Mouse (Mus musculus): ENCODE measurements around the gene Ssh1. TPM values are rescaled to one million over a fixed set of nuclear protein-coding genes. Genes with fewer than 3 reads are reported as not detected.

Ssh1 gene
- polyA plus RNA-seq, 1 experiment, result 3.9 TPM

- TF ChIP-seq GATA1 (IDR thresholded peaks at IDR 0.05; ENCODE audit: borderline replicate concordance, low read length) (no peak), FLI1 (IDR thresholded peaks at IDR 0.05; ENCODE audit: low read length) (no peak)
- H3K4me3 ChIP-seq (replicated peaks), result no peak overlapping the region
- H3K36me3 ChIP-seq (replicated peaks; ENCODE audit: low read length), result peaks cover 51% of the 10 kb centered on the region
- H3K27me3 ChIP-seq (replicated peaks), result no peaks in the 10 kb centered on the region
- H3K4me1 ChIP-seq, result peaks cover 57% of the 10 kb centered on the region
- no peaks in the 10 kb centered on the region for H3K9me3 ChIP-seq
Observed at GRCm38 (mm10) chr5:113956510-113956909, 37.2 kb downstream of the Ssh1 start.

GRCm38 (mm10) chr5:113955691-113956090 lies 38.0 kb downstream of the Ssh1 start:
- TF ChIP-seq FLI1 (IDR thresholded peaks at IDR 0.05; ENCODE audit: low read length) (no peak), GATA1 (IDR thresholded peaks at IDR 0.05; ENCODE audit: borderline replicate concordance, low read length) (no peak)
- Histone ChIP-seq H3K4me1 (peaks cover 60% of the 10 kb centered on the region), H3K36me3 (replicated peaks; ENCODE audit: low read length) (peaks cover 48% of the 10 kb centered on the region)

GRCm38 (mm10) chr5:113955281-113955680 lies 38.4 kb downstream of the Ssh1 start:
- H3K27me3 ChIP-seq (replicated peaks), result no peaks in the 10 kb centered on the region
- no peak for TF ChIP-seq FLI1 (IDR thresholded peaks at IDR 0.05; ENCODE audit: low read length)
- no peak for TF ChIP-seq GATA1 (IDR thresholded peaks at IDR 0.05; ENCODE audit: borderline replicate concordance, low read length)
- H3K4me3 ChIP-seq (replicated peaks), result no peak overlapping the region
- no peaks in the 10 kb centered on the region for H3K9me3 ChIP-seq
- H3K4me1 ChIP-seq, result peaks cover 65% of the 10 kb centered on the region
- H3K36me3 ChIP-seq (replicated peaks; ENCODE audit: low read length), result peaks cover 49% of the 10 kb centered on the region

More at GRCm38 (mm10) chr5:113955691-113956090, 38.0 kb downstream of the Ssh1 start:
- Histone ChIP-seq H3K9me3 (no peaks in the 10 kb centered on the region), H3K27me3 (replicated peaks) (no peaks in the 10 kb centered on the region), H3K4me3 (replicated peaks) (no peak overlapping the region)

GRCm38 (mm10) chr5:113954421-113954820 lies 39.3 kb downstream of the Ssh1 start:
- Histone ChIP-seq H3K4me3 (replicated peaks) (peak overlapping the region; percentile 77), H3K36me3 (replicated peaks; ENCODE audit: low read length) (peaks cover 53% of the 10 kb centered on the region), H3K4me1 (peaks cover 70% of the 10 kb centered on the region), H3K27me3 (replicated peaks) (no peaks in the 10 kb centered on the region), H3K9me3 (no peaks in the 10 kb centered on the region)
- TF ChIP-seq GATA1 (IDR thresholded peaks at IDR 0.05; ENCODE audit: borderline replicate concordance, low read length) (no peak), FLI1 (IDR thresholded peaks at IDR 0.05; ENCODE audit: low read length) (no peak)

- TF ChIP-seq GATA1 (IDR thresholded peaks at IDR 0.05; ENCODE audit: borderline replicate concordance, low read length) (peak; percentile 80; the same call in 1 of the 3 replicates), FLI1 (IDR thresholded peaks at IDR 0.05; ENCODE audit: low read length) (peak; percentile 15; the same call in 1 of the 2 replicates)
- Histone ChIP-seq H3K4me1 (peaks cover 84% of the 10 kb centered on the region), H3K36me3 (replicated peaks; ENCODE audit: low read length) (peaks cover 54% of the 10 kb centered on the region), H3K27me3 (replicated peaks) (no peaks in the 10 kb centered on the region), H3K9me3 (no peaks in the 10 kb centered on the region), H3K4me3 (replicated peaks) (peak overlapping the region; percentile 87)
Observed at GRCm38 (mm10) chr5:113952519-113952918, 41.2 kb downstream of the Ssh1 start.

- no peaks in the 10 kb centered on the region for H3K27me3 ChIP-seq (replicated peaks)
- peak overlapping the region; percentile 87 for H3K4me3 ChIP-seq (replicated peaks)
- H3K36me3 ChIP-seq (replicated peaks; ENCODE audit: low read length), result peaks cover 55% of the 10 kb centered on the region
- H3K4me1 ChIP-seq, result peaks cover 89% of the 10 kb centered on the region
- 0 out of 2 replicates have a peak, but pooled peaks cover 3% of the 10 kb centered on the region for H3K9me3 ChIP-seq
- TF ChIP-seq GATA1 (IDR thresholded peaks at IDR 0.05; ENCODE audit: borderline replicate concordance, low read length) (peak; percentile 95; the same call in 2 of the 3 replicates), FLI1 (IDR thresholded peaks at IDR 0.05; ENCODE audit: low read length) (no peak)
Observed at GRCm38 (mm10) chr5:113951693-113952071, 42.0 kb downstream of the Ssh1 start.

GRCm38 (mm10) chr5:113950786-113951692 lies 42.7 kb downstream of the Ssh1 start:
- H3K4me1 ChIP-seq, result peaks cover 91% of the 10 kb centered on the region
- TF ChIP-seq FLI1 (IDR thresholded peaks at IDR 0.05; ENCODE audit: low read length), result no peak
- TF ChIP-seq GATA1 (IDR thresholded peaks at IDR 0.05; ENCODE audit: borderline replicate concordance, low read length), result no peak
- peaks cover 62% of the 10 kb centered on the region for H3K36me3 ChIP-seq (replicated peaks; ENCODE audit: low read length)
- no peaks in the 10 kb centered on the region for H3K27me3 ChIP-seq (replicated peaks)
- 0 out of 2 replicates have a peak, but pooled peaks cover 3% of the 10 kb centered on the region for H3K9me3 ChIP-seq
- peak overlapping the region; percentile 87 for H3K4me3 ChIP-seq (replicated peaks)

- TF ChIP-seq GATA1 (IDR thresholded peaks at IDR 0.05; ENCODE audit: borderline replicate concordance, low read length), result no peak
- no peak for TF ChIP-seq FLI1 (IDR thresholded peaks at IDR 0.05; ENCODE audit: low read length)
- Histone ChIP-seq H3K36me3 (replicated peaks; ENCODE audit: low read length) (peaks cover 60% of the 10 kb centered on the region), H3K4me3 (replicated peaks) (no peak overlapping the region)
Observed at GRCm38 (mm10) chr5:113950133-113950532, 43.6 kb downstream of the Ssh1 start.

GRCm38 (mm10) chr5:113947280-113947679 lies 46.4 kb downstream of the Ssh1 start:
- TF ChIP-seq GATA1 (IDR thresholded peaks at IDR 0.05; ENCODE audit: borderline replicate concordance, low read length) (no peak), FLI1 (IDR thresholded peaks at IDR 0.05; ENCODE audit: low read length) (no peak)
- Histone ChIP-seq H3K4me3 (replicated peaks) (no peak overlapping the region), H3K4me1 (peaks cover 91% of the 10 kb centered on the region), H3K9me3 (peaks cover 6% of the 10 kb centered on the region; the same call in 1 of the 2 replicates), H3K36me3 (replicated peaks; ENCODE audit: low read length) (peaks cover 82% of the 10 kb centered on the region), H3K27me3 (replicated peaks) (no peaks in the 10 kb centered on the region)

More at GRCm38 (mm10) chr5:113950133-113950532, 43.6 kb downstream of the Ssh1 start:
- Histone ChIP-seq H3K4me1 (peaks cover 91% of the 10 kb centered on the region), H3K9me3 (0 out of 2 replicates have a peak, but pooled peaks cover 3% of the 10 kb centered on the region), H3K27me3 (replicated peaks) (no peaks in the 10 kb centered on the region)

GRCm38 (mm10) chr5:113945126-113945525 lies 48.6 kb downstream of the Ssh1 start:
- Histone ChIP-seq H3K9me3 (peaks cover 8% of the 10 kb centered on the region; the same call in 1 of the 2 replicates), H3K4me1 (peaks cover 91% of the 10 kb centered on the region), H3K27me3 (replicated peaks) (no peaks in the 10 kb centered on the region), H3K36me3 (replicated peaks; ENCODE audit: low read length) (peaks cover 93% of the 10 kb centered on the region), H3K4me3 (replicated peaks) (peak overlapping the region; percentile 91)
- TF ChIP-seq FLI1 (IDR thresholded peaks at IDR 0.05; ENCODE audit: low read length), result no peak
- no peak for TF ChIP-seq GATA1 (IDR thresholded peaks at IDR 0.05; ENCODE audit: borderline replicate concordance, low read length)

Data from megakaryocyte, embryonic 14.5 days (primary cell).